Mouse (Mus musculus) heart, postnatal 0 days (tissue): ENCODE data around the gene Ubxn10.

Experiments used
- CTCF ChIP-seq: IDR thresholded peaks from 2 replicates; pipeline ENCODE4 v1.5.1; 2016; ENCODE audit warnings: antibody characterized with exemption, control low read depth, low read depth
- EP300 ChIP-seq: IDR thresholded peaks from 2 replicates; pipeline ENCODE4 v1.6.1; 2016; ENCODE audit warnings: antibody characterized with exemption, low read depth

DNA sequence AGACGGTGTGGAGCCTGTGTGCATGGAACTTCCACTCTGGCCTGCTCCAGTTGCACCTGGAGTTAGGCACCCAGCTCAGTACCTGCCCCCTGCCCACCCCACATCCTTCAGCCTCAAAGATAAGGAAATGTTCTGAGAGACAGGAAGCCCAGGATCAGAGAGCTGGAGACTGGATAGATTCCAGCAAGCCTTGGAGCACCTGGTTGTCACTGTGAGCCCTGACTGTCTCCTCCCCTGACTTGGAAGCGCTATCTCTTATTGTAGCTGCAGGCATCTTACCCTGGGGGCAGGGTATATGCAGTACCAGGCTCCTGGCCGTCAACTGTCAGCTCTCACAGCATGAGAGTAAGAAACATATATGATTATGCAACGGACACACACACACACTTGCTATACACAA, 18.5 kb upstream of the Ubxn10 start:
- no peak for TF ChIP-seq CTCF
- no peak for TF ChIP-seq EP300
